Mouse (Mus musculus) left cerebral cortex, postnatal 25 days (tissue): ENCODE results near the gene Pdlim5. TPM values are rescaled to one million over a fixed set of nuclear protein-coding genes. Genes with fewer than 3 reads are reported as not detected.
A peak's percentile ranks its signal among the peaks of the same experiment; 100 is the strongest.

Experiments
- DNase-seq, 2 experiments: peaks; one replicate each; pipeline ENCODE4 v3.0.0; 2022; ENCODE audit warnings: low spot score in 2 of 2, mixed read lengths in 1 of 2
- intact Hi-C: fragments of 180-260 bp; cut with DNase I; formaldehyde crosslinking; loops from one replicate; pipeline ENCODE4 v1.15.1; 2025
- total RNA-seq, 2 experiments: library from RNA; stranded (reverse); gene quantifications; 2 replicates each; pipeline ENCODE4 v1.2.3; 2021

Gene Pdlim5
- total RNA-seq, 2 experiments from 2014 or later: 18.9 to 19.1 TPM

DNA sequence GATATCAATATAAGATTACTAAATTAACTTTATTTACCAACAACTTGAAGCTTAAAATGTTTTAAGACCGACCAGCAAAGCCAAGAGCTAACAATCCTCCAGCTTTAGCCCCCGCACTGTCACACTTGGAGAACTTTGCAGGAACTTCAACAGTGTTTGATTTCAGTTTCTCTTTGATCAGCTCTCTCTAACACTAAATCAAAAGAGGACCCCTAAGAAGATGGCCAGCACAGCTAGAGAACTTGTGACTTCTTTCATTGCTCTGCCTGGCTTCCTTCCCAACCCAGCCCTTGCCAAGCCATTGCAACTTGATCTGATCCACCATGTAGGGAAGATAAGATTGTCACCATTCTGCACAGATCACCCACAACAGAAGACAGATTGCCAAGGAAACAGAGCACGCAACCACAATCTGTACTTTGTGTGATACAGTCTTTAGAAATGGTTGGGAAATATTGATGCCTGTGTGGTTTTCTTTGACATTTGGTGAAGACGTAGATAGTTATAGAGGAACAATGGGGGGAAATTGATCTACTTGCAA is 17.9 kb upstream of the Pdlim5 start:
- intact Hi-C loops: no loop called here
- DNase-seq: no peak

DNA sequence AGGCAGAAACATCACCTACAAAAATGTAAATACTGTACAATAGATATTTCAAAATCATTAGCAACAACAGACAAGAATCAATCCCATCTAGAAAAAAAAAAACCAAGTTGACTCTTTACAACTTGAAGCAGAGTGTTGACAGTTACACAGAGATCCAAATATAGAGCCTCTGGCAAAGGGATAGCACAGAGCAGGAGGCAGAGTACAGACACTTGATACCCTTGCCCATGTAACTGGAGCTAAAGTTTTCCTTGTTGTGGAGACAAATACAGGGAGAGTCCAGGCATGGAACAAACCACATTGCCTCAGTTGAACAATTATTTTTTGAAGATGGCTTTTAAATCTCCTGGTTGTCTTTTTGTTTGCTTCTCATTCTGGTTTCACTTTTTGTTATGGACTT is 15.4 kb upstream of the Pdlim5 start:
- DNase-seq: no peak
- intact Hi-C loops: no loop called here

DNA sequence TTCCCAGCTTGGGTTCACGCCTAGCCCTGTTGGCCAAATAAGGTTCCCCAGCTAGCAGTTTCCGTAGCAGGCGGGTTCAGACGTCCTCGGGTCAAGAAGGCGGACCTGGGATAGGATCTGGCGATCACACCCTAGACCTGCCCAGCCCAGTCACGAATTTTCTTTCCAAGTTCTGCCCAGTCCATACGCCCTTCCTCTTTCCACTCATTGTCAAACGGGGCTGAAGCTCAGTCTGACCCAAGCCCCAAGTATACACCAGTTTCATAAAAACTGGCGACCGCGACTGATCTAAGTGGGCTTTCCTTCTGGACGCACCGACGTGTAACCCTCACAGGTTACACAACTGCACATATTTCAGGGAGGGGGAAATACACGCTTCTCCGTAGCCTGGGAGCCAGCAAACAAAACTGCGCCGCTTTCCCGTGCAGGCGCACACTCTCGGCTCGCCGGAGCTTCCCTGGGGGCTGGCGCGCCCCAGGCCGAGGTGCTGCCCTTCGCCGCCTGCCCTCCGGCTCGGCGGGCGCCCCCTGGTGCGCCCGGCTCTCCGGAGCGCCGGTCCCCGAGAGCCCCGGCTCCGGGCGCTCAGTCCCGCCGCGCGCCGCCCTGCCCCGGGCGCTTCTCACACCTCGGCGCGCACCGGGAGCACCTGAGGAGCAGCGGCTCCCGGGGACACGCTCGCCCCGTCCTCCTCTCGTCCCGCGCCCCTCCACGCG is 544 bp downstream of the Pdlim5 start:
- intact Hi-C loops: loop anchor here (5.0 kb wide), 1 partner anchor 93 kb away; no protein-coding TSS in a partner anchor
- DNase-seq: peak; percentile 9 to 13

DNA sequence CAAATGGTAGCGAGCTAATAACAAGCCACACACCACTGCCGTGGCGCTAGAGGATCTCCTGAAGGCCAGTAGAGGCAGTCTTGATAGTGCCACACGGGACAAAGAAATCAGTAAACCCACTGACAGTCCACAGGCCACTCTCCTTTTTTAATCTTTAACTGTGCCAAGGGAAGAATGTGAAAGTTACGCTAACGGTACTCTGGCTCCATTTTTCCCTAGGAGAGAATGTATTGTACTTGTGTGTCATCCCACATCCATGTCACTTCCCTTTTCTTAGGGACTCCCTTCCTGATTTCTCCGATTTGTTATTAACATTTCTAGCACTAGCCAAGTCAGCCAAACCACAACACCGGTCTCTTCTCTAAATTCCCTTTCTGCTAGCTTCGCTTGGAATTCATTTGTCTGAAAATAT is 1.5 kb downstream of the Pdlim5 start:
- no peak for DNase-seq
- intact Hi-C loops: loop anchor here (5.0 kb wide), 1 partner anchor 92 kb away; no protein-coding TSS in a partner anchor

DNA sequence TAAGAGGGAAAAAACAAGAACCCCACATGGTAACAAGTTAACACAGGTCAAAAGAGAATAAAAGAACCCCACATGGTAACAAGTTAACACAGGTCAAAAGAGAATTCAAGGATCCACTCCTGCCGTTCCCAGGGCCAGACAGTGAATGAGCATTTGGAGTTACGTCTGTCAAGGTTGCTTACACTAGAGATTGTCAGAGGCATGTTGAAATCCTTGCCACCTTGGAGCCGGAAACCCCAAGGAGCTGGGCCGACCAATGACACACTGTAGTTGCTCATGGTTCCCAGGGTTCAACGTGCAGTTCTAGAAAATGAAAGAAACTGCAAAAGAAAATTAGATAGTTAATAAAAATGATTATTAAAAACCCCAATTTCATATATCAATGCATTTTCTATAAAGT is 4.0 kb downstream of the Pdlim5 start:
- DNase-seq: no peak
- intact Hi-C loops: loop anchor here (5.0 kb wide), 1 partner anchor 89 kb away; no protein-coding TSS in a partner anchor

DNA sequence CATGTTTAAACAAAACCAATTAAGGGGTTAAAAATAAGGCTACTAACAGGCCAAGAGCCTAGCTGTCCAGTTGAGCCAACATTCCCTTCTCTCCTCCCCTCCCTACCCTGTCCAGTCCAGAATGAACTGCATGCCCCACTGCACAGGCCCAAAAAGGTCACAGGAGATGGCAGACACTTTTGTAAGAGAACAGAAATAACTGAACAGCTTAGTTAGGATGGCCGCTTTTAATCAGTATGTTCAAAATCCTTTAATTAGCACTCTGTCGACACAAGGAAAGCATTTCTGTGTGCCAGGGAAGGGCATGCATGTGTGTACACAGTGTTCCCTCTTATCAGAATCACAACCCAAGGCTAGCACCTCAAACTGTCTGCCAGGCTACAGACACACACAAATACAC is 5.2 kb downstream of the Pdlim5 start:
- intact Hi-C loops: loop anchor here (5.0 kb wide), 1 partner anchor 88 kb away; no protein-coding TSS in a partner anchor
- DNase-seq: no peak

DNA sequence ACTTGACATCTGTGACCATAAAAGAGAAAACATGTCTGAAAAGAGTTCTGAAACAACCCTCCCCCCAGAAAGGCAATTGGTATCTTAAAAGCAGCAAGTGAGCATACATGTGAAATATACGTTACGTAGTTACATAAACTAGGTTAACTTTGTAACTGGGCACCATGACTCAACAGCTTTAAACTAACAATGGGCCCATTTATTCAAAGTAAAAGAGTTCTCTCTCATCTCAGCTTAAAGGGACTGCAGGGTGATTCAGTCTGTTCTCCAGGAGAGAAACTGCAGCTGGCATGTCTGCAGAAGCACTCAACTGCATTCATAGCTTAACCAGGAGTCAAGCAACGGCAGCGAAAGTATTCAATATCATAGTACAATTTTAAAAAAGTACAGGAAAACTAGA is 7.3 kb downstream of the Pdlim5 start:
- intact Hi-C loops: no loop called here
- no peak for DNase-seq

DNA sequence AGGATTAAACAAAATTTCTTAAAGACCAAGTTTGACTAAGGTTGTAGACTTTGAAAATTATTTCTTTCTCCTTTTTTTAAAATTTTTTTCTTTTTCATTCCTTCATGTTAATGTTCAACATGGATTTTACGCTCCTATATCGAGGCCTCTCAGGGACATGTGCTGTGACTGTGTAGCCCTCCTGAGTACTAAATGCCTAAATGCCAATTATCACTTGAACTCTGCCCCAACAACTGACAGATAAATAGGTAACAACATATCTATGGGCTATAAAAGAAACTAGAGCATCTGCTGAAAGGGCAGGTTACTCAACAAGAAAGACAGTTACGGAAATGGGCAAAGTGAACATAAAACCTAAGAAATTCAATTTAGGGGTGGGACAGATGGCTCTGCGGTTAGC is 9.0 kb downstream of the Pdlim5 start:
- DNase-seq: no peak
- intact Hi-C loops: no loop called here

DNA sequence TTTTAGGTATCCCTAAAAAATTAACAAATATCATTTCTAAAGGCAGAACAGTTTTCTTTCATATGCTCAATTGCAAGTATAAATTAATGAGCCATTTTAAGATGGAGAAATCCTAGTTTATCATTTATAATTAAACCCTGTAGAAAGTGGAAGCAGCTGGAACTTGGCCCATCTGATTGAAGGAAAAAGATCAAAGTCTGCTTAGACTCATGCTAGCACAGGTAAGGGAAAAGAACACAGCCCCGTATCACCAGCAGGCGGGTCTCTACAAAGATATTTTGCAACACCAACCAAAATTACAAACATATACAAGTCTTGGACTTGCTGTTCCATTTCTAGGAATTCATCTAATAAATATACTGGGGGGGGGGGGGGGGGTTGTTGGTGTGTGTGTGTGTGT is 9.8 kb downstream of the Pdlim5 start:
- intact Hi-C loops: no loop called here
- DNase-seq: no peak

DNA sequence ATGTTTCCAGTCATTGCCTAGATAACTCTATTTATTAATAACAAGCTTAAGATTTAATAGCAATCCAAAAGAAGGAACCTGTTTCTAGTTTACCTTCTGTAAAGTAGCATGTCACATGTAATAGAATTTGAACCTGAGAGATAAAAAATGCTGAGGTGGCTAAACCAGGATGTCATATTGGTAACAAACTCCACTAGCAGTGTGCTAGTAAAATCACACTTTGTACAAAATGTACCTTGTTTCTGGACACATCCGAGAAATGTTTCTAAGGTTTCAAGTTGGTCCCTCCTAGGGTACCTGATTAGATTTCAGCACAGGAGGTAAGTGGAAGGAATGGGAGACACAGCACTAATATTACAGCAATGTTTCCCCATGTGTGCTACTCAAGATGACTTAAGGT is 18.9 kb downstream of the Pdlim5 start:
- DNase-seq: no peak
- intact Hi-C loops: no loop called here

DNA sequence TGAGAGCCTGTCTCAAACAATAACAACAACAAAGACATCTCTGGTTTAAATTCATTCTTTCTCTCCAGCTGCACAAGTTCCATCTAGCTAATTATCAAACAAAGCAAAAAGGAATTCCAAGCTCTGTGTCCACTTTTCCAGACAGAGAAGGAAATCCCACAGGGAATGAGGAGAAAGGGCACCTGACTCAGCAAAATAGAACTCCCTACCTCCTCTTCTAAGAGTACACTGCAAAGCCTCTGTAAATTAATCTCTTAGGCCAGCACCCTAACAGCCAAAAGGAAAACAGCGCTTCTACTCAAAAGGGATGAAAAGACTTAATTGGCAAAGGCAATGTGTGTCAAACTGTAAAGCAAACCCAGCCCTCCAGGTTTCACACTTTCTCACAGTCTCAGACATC is 20.4 kb downstream of the Pdlim5 start:
- intact Hi-C loops: no loop called here
- no peak for DNase-seq

DNA sequence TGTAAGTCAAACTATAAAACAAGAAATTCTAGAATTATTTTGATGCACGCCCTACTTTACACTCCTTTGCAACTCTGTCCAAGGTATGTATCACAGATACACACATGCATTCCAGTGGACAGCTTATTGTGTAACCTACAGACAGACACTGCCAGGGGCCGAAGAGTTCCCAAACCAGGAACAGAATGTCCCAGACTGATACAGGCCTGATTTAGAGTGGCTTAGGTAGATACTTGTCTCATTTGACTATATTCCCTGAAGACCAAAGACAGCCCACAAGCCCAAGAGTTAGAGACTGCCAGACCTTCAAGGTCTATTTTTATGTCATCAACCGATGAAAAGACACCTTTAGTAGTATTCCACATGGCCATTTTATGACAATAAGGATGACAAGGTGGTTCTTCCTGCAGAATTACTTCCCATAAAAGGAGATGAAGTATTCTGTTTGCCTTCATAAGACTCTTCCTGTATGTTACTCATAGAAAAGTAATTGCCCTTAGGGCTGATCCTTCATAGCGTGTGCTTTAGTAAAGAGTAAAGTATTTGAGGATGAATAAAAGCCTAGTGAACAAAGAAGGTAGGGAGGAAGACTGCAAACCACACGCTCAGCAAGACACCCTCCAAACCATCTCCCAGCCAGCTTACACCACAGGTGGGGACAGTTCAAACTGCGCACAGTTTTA is 22.9 kb downstream of the Pdlim5 start:
- intact Hi-C loops: no loop called here
- no peak for DNase-seq

DNA sequence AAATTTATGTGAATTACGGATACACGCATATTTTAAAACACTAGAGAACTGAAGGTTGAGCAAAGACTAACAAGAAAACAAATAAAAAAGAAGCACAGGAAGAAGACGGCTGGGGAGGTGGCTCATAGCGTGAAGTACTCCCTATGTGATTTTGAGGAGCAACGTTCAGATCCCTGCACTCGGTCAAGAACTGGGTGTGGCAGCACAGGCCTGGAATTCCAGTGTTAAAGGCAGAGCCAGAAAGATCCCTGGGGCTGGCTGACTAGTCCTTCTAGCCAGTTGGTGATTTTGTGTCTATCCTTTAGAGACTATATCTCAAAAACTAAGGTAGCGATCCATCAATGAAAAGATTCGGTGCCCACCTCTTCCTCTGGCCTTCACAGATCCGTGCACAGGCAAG is 27.1 kb downstream of the Pdlim5 start:
- intact Hi-C loops: no loop called here
- DNase-seq: no peak

DNA sequence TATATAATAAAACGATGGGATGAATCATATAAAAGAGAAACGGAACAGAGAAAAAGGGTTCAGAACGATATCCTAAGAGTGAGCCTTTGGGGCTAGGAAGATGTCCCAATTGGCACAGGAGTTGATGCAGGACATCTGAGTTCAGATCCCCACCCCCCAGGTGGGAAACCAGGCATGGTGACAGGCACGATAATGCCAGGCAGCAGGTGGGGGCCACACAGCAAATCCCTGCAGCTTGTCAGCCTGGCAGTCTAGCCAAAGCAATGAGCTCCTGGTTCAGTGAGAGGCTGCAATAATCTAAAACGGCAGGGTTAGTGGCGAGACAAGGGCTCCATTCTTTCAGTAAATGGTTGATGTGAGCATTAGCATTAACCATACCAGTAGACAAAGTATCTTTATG is 33.4 kb downstream of the Pdlim5 start:
- intact Hi-C loops: no loop called here
- DNase-seq: no peak

DNA sequence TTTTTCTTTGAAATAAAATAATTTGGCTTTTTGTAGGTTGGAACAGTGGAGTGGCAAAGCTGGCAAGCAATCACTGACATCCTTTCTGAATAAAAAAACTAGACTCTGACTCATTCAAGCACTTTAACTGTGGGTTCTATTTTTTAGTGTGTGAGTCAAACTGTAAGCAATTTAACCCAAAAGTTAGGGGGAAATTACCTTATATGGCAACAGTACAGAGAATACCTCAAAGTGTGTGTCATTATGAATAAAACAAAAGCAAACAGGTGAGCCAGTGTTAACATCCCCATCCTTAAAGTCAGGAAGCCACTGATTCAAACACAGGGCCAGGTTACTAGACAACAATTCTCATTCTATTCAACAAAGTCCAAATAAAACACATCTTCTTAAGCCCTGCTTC is 36.5 kb downstream of the Pdlim5 start:
- intact Hi-C loops: no loop called here

DNA sequence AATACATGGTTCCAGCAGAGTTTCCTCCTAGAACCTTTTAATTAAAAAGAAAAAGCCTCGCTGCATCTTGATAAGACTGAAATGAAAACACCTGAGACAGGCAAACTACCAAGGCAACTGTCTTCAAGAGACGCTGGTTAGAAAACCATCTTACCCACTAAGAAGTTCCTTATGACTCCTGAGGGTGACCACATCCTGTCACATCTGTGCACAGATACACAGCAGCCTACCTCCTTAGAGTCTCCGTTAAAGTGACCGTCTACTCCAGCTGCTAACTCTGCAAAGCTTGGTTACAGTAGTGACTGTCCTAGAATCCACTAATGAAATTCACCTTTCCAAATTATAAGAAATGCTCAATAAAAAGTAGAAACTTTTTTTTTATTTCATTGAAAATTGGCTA is 38.8 kb downstream of the Pdlim5 start:
- DNase-seq: no peak
- intact Hi-C loops: no loop called here

More for the DNA sequence above, 36.5 kb downstream of the Pdlim5 start:
- DNase-seq: peak in 1 of 2 experiments; percentile 62

DNA sequence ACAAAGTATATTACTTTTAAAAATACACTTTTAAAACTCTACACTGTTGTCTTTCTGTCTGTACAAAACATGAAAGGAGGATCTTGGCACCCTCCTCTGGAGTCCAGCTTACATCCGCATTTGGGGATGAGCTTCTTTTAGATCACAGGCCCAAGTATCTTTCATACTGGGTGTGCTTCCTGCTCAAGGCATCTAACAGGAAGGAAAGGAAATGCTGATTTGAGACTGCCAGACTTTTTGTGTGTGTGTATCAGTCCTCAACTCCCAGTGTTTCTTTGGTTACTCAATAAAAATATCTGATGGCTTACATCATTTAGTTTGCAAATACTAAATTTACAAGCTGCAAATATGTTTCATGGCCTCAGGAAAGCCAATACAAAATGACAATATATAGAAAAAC is 42.3 kb downstream of the Pdlim5 start:
- no peak for DNase-seq
- intact Hi-C loops: no loop called here

DNA sequence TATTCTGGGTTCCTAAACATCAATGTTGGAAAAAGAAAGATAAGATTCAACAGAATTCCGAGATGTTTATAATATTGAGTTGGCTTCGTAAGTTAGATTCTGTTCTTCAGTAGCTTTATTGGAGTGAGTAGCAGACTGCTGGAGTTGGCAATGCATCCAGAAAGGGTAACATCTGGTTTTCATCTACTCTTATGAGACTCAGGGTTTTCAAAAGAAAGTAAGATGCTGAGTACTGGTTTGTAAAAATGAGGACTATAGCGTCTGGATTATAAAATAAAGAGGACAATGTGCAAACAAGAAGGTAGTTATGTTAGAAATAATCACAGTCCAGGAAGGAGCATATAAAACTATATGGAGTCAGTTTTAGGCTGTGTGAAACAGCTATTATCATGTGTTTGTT is 45.0 kb downstream of the Pdlim5 start:
- no peak for DNase-seq
- intact Hi-C loops: no loop called here

DNA sequence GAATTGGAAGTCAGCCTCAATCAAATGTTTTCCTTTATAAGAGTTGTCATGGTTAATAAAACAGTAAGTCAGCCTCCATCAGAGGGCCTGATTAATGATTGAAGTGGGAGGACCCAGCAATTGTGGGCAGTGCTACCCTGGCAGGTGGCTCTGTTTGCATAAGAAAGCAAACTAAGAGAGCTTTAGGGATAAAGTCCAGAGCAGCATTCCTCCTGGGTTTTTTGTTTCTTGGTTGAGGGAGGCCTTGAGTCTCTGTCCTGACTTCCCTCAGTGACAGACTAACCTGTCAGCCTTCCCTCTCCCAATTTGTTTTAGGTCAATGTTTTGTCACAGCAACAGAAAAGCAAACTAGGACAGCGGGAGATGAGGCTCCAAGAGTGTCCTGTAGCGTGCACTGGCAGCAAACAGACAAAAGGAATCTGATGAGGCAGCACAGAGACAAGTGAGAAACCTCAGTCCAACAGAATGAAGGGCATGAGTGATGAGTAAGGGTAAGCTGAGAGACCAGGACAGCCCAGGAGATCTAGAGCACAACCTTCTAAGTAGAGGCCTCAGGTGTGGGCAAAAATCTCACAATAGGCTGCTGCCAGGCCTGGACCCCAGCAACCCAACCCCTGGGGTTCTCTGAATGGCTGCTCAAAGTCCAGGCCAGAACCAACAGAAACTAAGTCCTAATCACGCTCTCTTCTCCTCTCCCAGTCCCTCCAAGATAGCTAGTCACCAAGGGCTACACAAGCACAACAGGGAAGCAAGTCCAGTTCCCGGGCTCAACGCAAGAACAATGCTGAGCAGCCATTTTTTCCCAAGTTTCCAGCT is 46.5 kb downstream of the Pdlim5 start:
- no peak for DNase-seq
- intact Hi-C loops: no loop called here

DNA sequence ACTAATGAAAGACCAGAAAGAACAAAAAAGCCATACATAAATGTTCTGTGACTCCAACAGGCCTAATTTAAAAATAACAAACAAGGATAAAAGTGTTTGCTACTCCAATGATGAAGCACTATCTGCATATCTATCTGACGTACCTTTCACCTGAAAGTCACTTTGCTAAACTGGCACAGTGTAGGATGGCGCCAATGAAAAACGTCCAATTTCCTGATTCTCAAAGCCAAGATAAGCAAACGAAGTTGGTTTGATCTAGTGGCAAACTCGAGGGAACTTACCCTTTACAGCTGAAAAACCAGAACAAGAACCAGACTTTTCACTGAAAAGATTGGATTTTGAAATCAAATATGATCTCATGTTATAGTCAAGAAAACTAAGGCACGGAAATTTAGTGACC is 49.2 kb downstream of the Pdlim5 start:
- intact Hi-C loops: no loop called here
- DNase-seq: no peak
